Mouse (Mus musculus) thymus, postnatal 14 days (tissue): ENCODE measurements around the gene Aif1.
A peak's percentile ranks its signal among the peaks of the same experiment; 100 is the strongest.

Experiments used
- DNase-seq: peaks from one replicate; pipeline ENCODE4 v3.0.0; 2021

The Aif1 gene

DNA sequence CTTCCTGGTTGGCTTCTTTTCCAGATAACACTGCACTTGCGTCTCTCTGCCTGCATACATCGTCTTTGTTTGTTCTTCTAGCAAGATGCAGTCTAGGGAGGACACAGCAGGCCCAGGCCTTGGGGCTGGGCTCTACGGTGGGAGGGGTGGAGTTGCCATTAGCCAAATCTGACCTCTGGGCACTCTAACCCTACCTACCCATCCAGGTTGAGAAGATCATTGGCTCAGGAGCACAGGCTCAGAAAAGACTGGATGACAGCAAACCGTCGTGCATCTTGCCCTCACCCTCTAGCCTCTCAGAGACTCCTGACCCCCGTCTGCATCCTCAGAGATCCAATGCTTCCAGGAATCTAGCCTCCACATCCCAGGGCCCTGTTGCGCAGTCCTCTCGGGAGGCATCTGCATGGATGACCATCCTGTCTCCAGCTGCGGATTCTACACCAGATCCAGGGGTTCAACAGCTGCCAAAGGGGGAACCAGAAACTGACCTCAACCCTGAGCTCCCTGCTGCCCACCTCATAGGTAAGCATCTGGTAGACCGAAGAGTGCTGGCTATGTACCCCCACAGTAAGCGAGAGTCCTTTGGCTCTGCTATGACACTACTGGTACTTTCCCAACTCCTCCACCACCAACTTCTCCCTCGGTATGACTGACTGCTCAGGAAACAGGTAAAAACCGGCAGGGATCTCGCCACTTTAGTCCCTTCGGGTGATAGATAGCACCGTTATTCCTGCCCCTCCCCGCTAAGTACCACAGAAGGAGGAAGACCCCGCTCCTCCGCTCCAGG, 19.2 kb upstream of the Aif1 start:
- DNase-seq, result peak; percentile 49

DNA sequence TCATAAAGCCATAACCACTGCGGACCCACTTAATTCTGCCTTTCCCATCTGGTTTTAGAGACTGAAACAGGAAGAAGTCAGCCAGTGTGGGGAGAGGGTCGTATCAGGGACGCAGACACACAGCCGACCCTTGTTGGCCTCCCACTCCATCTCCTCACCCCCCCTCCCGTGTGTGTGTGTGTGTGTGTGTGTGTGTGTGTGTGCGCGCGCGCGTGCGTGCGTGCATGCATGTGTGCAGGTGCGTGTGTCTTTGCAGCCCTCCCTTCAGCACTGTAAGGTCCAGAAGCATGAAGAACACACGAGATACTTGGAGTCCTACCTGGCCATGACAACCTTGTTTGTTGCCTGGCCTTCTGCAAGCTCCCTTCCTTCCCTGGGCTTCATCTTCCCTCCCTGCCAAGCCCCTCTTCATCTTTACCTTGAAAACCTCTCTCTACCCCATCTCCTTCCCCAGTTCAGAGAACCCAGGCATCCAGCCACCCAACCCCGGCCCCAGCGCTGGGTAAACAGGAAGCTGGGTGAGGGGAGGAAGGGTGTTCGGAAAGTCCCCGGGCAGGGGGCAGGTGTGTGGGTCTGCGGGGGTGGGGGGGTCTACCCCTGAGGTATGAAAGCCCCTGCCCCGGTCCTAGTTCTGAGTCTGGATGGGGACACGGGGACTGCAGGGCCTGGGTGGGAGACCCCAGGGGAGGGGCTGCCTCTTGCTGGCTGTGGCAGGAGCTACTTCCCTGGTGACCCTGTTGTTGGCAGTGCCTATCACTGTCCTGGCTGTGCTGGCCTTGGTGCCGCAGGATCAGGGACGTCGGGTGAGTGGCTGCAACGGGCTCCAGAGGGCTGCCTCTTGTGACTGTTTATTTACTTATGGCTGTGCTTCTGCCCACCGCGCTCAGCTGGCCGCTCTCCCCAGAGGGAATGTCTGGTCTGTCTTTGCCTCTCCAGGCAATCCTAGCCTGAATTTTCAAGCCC, 18.3 kb upstream of the Aif1 start, which contains the start of gene Ltb:
TSS of gene Ltb (plus strand) at position 559 of the 963 bp plus-strand sequence.
- peak; percentile 94 for DNase-seq

- DNase-seq, result peak; percentile 18
Observed at GRCm38 (mm10) chr17:35192924-35193323, 17.1 kb upstream of the Aif1 start.

DNA sequence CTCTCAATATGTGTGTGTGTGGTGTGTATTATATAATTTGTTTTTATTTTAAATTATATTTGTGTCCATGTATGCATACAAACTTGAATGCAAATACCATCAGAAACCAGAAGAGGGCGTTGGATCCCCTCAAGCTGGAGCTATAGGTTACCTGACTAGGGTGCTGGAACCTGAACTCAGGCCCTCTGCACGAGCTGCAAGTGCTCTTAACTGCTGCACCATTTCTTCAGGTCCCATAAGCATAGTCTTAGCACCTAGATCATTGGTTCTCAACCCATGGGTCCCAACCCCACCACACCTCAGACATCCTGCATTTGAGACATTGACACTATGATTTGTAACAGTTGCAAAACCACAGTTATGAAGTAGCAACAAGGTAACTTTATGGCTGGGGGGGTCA, 15.9 kb upstream of the Aif1 start:
- DNase-seq, result peak; percentile 20

DNA sequence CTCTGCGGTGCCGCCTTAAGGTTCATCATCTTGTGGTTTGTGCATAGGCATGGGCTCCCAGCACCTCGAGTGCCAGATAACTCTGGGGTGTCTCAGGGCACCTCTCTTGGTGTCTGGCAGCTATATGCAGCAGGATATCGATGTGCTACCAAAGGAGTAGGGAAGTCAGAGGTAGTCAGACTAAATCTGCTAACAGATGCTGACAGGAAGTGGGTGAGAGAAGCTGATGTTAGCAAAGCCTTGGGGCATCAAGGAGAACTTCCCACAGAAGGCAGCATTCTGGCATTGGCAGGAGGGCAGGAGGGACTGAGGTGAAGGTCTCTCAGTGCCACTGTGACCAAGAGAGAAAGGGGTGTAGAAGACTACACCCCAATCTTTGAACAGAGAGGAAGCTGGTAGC, 14.2 kb upstream of the Aif1 start:
- DNase-seq, result peak; percentile 69

DNA sequence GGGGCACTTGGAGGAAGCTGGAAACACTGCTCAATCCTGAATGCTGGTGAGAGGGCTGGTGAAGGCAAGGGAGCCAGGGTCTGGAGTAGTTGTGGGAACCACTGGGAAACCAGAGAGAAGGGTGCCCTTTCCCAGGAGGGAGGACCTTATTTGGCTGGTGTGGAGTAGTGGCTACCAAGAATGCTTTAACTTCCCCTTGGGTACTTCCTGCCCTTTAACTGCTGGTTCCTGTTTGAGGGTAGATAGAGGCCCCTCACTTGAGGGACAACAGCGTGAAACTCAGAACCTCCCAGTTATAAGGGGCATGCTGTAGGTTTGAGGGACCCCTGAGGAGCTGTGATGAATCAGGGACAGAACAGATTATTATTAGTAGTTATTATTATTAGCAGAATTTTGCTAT, 13.3 kb upstream of the Aif1 start:
- peak; percentile 33 for DNase-seq

- DNase-seq, result peak; percentile 25
Observed at GRCm38 (mm10) chr17:35187959-35188610, 12.2 kb upstream of the Aif1 start, which contains the start of gene Lst1. Gene Lst1 (minus strand): TSS chr17:35188439.

DNA sequence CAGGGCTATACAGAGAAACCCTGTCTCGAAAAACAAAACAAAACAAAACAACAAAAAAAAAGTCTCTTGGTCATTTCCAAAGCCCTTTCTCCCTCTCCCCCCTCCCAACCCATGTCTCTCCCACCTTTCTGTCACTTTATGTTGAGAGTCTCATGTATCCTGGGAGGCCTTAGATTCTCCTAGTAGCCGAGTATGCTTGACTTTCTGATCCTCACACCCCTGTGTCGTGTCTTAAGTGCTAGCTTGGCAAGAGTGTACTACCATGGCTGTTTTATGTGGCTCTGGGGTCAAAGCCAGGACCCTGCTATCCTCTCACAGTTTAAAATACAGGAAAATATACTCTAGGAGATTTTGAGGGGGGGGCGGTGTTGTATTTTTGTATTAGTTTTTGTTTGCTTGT, 11.5 kb upstream of the Aif1 start:
- no peak for DNase-seq

- peak; percentile 80 for DNase-seq
Observed at GRCm38 (mm10) chr17:35186681-35187080, 10.8 kb upstream of the Aif1 start.

- DNase-seq, result peak; percentile 93
Observed at GRCm38 (mm10) chr17:35185639-35186611, 10.1 kb upstream of the Aif1 start.

- DNase-seq, result no peak
Observed at GRCm38 (mm10) chr17:35180093-35180492, 4.2 kb upstream of the Aif1 start.

- DNase-seq, result peak; percentile 88
Observed at GRCm38 (mm10) chr17:35178528-35178927, 2.7 kb upstream of the Aif1 start.

DNA sequence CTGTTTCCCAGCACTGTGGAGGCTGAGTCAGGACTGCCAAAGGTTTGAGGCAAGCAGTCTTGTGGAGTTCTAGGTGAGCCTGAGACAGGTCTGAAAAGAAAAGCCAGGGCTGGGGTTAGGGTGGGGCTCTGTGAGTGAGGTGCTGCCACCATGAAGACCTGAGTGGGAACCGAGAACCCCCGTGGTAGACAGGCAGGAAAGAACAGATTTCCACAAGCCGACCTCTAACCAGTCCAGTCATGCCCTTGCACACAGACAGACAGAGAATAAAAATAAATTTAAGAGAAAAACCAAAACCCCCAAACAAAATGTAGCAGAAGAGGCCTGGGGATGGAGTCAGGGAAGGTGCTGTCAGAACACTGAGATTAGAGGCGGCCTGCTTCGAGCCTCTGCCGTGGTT, 486 bp downstream of the Aif1 start:
- no peak for DNase-seq

- no peak for DNase-seq
Observed at GRCm38 (mm10) chr17:35174201-35174977, 1.5 kb downstream of the Aif1 start.

- DNase-seq, result no peak
Observed at GRCm38 (mm10) chr17:35173329-35173728, 2.5 kb downstream of the Aif1 start.

DNA sequence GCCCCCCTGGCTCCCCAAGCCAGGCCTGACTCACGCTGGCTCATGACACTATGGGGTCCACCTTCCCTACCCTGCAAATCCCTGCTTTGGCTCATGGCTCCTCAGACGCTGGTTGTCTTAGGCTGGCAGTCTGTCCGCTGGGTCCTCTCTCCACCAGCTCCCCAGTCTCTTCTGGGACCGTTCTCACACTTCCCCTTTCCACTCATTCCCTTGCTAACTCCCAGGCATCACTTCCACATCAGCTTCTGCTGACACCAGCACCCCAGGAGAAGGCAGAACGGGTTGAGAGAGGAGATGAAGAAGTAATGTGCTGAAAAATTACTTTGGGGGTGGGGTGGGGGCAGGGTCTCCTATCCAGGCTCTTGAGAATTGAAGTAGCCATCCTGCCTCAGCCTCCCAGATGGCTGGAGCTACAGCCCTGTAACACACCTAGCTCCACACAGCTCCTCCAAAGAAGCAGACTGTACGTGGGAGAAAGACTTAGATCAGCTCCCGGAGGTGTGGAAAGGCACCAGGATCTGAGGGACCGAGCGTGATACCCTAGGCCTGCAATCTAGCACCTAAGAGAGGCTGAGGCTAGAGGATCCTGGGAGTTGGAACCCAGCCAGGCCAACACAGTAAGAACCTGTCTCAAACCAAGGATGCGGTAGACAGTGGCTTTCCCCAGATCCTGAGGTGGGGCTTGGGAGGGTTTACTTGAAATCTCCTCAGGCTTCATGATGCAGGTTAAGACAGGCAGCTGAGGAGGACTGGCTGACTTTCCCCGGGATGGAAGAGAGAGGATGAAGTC, 3.2 kb downstream of the Aif1 start:
- no peak for DNase-seq

GRCm38 (mm10) chr17:35168541-35169207, 7.2 kb downstream of the Aif1 start:
- DNase-seq, result peak; percentile 50

DNA sequence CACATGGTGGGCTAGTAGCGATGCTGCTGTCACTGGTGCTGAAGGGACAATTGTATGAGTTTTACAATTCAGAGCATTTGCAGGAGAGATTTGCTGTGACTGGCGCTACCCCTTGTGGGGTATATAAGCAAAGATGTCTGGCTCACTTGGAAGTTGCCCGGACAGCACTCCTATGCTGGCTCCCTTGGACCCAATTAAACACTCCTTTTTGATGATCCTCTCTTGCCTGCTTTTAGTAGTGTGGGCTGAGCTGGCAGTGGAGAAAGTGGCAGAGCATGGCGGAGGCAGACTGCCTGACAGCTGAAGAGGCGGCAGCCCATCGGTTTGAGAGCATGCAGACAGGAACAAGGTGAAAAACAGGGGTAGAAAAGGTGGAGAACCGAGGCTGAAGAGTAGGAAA, 8.1 kb downstream of the Aif1 start:
- no peak for DNase-seq

GRCm38 (mm10) chr17:35166352-35167035, 9.4 kb downstream of the Aif1 start:
- peak; percentile 83 for DNase-seq
